Mouse (Mus musculus): ENCODE data around the gene Tmbim6.

Gene Tmbim6

DNA sequence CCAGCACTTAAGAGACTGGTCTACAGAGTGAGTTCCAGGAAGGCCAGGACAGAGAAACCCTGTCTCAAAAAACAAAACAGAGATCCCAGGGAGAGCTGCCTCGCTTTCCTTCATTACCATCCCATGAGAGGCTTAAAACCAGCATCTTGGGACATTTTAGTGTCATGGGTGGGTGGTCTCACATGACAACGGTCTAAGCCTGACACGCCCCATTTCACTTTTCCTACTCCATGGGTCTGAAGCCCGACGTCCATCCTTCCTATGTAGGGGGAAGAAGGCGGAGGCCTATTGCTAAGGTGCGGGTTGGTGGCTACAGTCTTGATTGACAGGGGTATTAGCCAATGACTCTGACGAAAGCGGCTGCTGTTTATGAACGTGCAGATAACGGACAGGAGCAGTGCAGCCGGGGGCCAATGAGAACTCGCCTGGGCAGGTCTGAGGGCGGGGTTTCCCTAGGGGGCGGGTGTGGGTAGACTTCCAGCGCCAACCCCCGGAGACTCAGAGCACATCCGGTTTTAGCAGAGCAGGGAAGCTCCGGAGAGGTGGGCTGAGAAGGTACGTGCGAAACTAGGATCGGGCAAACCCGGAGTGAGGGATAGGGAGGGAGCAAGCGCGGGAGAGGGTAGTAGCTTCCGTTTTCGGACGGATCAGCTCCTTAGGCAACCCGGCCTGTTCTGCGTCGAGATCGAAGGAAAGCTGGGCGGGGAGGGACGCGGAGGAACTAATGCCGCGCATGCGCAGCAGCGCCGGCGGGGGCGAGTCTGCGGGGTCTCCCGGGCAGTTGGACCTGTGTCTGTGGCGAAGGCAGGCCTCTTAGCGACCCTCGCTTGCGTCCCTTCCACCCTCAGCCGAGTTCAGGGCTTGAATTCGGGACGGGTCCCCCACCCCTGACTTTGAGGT is at the start of gene Tmbim6:
Gene Tmbim6, plus strand, starts transcription at position 397 of the 900 bp plus-strand sequence.
- DNase-seq, result peak; percentile 99

DNA sequence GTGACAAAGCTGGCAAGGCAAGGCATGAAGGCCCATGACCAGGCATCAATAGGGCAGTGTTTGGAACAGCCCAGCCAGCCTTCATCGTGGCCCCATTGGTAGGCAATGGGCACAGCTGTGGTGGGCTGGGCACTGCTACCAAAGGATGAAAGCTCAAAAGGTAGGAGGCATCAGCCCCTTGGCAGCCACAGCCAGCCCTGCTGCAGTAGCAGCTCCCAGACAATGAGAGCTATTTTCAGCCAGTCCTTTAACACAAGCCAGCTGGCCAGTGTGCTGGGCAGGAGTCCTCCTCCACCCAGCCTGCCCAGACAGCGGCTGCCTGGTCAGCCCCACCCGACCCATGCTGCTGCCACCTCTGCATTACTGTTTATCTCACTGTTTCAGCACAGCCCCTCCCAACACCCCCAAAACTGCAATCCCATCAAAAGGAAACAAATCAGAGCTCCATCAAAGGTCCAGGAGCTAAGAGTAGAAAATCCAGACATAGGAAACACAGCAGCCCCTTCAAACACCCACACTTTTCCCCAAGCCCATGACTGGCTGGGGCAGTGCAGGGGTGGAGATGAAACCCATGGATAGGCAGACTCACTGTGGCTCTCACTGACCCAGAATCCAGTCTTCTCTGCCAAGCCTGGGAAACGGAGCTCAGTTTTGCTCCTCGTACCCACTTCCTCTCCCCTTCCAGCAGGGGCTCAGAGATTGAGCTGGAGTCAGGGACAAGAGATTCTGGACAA is 49.1 kb upstream of the Tmbim6 start:
- DNase-seq, result peak; percentile 55

DNA sequence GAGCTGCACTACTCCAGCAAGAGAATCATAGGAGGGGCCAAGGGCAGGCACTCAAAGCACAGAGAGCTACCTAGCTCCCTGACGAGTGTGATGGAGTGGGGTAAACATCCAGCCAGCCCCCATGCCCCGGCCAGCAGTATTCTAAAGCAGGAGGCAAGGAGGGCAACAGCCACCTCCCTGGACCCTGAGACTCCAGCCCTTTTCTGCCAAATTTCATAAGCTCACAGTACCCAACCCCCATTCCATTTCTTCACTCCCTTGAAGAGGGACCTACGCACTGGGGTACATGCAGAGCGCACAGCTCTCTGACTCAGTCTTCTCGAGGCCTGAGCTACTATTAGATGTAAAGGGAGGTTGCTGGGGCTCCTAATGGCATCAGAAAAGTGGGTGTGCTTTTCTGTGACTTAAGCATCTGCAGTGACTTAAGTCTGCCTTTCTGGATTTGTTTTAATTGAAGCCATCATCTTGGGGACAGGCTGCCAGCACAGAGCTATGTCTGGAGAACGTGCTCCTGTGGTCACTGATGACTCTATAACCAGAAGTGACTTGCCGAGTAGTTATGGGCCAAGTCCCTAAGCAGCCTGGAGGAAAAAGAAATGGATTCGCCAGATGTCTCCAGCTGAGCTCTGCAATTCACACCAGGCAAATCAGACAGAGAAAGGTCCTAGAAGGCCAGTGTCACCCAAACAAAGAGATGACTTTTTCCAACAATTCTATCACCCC is 48.4 kb upstream of the Tmbim6 start:
- no peak for DNase-seq

DNA sequence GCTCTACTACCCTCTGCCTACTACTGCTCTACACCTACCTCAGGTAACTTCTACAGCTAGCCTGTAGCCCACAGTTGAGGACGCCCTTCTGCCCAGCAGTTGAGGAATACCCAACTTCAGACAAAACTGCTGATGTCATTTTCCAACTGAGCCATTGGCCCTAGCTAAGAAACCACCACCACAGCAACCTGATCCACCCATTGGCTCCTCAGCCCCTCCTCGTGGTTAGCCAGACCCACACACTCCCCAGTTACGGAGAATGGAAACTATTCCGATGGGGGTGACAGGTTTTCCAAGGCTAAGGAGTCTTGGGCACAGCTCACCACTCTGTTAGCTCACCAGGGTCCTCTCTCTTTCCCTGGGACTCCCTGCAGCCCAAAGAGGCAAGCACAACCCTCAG is 47.7 kb upstream of the Tmbim6 start:
- no peak for DNase-seq

DNA sequence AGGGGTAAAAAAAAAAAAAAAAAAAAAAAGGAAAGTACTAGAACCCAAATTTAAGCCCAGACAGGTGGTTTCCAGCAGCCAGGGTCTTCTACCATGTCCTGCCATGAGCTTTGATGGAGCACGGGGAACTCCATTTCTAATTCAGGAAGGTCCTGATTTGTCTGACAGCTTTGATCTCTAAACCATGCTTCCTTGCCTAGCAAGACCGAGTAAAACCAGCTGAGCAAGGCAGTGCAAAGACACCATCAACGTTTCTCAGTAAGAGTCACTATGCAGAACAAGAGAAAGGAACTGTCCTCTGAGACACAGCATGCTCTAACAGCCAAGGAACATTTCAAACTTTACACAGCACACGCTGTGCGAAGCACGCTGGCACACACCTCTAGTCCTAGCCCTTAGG is 41.1 kb upstream of the Tmbim6 start:
- DNase-seq, result no peak

DNA sequence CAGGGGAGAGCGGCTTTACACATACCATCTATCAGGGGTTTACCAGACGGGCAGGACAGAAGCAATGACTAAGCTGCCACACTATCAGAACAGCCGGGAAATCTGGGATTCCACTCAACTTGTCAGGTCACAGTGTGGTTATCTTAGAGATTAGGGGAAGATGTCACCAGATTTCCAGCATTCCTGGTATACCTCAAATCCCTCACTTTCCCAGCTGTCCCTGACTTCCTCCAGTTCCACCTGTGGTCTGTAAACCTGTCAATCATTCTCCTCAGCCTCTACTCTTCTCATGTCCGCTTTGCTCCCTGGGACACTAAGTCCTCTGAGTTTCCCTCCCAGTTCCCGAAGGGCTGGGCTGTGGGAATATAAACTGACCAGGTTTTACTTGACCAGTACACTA is 40.4 kb upstream of the Tmbim6 start:
- DNase-seq, result no peak

DNA sequence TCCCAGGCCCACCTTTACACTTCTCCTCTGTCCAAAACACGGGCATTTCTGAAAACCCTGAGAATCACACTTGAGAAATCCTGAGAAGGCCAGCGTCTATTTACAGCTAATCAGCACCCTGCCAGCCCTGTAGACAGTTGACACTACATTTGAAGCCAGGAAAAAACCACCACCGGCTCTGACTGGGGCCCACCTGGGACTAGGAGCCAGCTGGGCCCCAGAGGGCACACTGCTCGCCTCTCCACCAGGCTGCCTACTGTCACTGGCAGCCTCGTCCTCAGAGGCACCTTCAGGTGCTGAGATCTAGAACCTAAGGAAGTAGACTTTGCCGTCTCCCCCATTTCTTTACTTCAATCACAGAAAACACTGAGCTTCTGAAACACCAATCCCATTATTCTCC is 37.0 kb upstream of the Tmbim6 start:
- DNase-seq, result no peak

DNA sequence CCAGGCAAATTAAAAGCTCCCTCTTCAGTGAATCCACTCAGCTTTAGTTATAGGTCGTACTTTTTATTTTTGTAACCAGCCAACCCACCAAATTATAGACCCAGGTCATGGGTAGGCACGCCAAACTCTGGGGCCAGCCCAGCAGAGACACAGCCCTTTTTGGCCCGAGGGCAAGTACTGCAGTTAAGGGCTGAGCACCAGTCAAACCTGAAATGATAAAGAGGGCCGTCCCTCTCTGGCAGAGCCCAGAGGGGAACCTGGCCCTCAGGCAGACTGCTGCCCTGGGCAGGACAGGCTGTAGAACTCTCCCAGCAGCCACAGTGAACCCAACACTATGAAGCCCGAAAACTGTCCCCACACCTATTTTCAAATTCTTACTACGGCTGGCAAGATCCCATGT is 36.2 kb upstream of the Tmbim6 start:
- DNase-seq, result no peak

DNA sequence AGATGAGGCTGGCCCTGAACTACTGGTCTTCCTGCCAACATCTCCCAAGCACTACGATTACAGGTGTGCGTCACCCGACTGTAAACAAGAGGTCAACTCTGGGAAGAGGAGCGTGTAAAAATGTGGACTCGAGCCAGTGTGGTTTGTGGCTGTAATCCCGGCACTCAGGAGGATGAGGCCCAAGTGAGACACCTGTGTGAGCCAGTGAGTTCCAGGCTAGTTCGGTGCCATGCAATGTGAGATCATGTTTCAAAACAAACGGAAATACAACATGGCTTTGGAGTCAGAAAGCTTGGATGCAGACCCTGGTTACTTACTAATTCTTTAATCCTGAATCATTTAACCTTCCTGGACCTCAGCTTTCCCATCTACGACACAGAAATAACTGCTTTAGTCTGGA is 33.7 kb upstream of the Tmbim6 start:
- no peak for DNase-seq

DNA sequence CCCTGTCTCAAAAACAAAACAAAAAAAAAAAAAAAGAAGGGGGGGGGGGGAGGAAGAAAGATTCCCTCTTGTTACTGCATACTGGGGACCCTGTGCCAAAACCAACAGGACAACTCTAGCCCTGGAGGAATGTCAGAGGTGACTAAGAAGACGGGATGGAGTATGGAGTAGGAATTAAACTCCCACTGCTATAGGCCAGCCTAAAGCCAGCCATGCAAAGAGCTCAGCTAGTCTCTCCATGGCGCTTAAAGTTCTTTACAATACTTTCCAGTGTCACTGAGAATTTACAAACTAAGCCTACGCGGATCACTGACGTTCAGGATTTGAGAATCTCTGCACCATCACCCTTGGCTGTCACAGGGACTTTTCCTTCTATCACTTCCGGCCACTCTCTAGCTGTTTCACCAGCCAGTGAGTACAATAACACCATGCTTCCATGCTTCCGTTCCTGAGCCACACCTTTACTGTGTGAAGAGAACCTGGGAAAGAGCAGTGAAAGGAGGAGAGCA is 28.6 kb upstream of the Tmbim6 start:
- no peak for DNase-seq

DNA sequence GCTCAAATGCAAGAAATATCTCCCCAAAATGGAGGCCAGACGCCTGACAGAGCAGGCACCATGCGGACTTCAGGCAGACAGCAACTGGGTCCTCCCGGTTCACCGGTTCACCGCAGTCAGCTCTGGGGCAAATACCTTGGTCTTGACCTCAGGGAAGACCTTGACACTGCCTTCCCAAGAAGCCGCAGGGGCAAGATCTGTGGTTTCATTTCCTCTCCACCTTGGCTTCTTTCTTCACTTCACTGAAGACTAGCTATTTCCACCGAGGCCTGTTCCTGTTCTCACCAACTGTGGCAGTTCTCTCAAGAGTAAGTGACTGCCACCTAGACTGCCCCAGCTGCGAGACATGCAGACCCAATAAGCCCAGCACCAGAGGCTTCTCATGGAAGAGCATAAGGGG is 27.8 kb upstream of the Tmbim6 start:
- DNase-seq, result no peak

DNA sequence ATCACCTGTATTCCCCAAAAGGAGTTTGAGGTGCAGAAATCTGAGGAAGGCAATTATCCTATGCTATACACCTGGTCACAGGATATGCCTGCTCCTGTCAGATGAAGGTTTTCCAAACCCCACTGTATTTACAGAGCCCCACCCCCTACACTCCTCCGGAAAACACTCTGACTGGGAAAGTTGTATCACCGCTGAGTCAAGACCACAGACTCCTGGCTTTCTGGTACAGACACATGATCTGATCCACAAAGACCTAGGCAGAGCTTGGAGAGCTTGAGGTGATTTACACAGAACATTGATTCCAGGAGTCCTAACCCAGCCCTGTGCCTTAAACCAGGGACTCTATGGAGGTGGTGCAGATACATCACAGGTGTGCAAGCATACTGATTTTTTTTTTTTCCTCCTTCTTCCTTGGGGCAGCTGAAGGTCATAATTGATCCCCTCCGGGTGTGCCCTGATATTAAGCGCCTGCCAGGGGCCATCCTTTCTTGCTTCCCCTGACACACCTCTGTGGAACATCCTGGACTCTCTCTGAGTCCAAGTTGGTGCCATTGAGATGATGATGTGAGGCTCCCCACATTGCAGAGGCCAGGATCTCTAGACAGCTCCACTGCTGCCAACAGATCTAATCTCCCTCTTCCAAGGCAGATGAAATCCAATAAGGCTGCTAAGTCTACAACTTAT is 24.0 kb upstream of the Tmbim6 start:
- DNase-seq, result no peak

DNA sequence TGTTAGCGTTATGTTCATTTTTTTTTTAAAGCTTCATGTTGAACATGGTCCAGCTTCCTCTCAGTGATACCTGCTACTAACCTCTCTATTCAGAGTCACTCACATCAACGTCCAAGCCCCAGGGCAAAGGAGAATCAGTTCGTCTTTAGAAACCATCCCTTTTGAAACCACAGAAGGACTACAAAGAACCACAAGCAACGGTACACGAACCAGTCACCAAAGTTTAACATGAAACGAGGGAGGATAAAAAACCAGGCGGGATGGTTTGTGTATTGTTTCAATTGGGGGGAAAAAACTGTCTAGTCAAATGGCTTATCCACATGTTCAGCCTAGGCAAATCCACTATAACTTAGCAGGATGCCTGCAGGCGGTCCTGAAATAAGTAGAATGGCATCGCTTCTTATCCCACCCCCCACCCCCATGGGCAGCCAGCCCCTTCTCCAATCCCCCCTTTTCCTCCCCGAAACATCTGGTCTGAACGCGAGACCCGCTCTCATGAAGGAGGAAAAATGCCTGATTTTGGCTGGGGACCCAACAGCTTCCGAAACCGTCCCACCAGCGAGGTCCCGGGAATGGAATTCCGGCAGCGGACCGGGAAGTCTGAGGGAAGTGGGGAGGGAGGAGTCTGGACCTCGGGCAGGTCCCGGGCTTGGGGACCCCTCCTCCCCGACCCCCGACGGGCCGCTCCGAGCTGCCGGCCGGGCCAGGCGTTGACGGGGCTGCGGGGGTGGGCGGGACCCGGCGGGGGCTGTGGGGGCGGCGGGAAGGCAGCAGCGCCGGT is 23.1 kb upstream of the Tmbim6 start:
- peak; percentile 78 for DNase-seq

DNA sequence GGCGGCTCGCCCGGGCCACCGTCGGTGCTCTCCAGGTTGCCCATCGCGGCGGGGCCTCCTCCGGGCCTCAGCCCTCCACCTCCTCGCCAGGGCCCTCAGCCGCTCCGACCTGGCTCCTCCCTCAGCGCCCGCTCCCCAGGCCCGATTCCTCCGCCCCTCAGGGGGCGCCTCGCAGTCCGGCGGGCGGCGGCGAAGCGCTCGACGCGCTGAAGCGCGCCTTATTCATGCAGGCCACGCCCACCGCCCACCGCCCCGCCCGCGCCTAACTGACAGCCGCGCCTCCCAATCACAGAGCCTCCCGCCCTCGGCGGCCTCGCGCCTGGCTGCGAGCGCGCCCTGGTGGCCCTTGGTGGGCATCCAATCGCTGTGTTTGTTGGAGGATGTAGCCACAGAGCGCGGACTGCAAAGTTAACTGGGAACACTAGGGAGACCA is 22.4 kb upstream of the Tmbim6 start, which contains the start of gene Fmnl3:
Gene Fmnl3, minus strand, starts transcription at position 224 of the 433 bp plus-strand sequence.
- peak; percentile 99 for DNase-seq

DNA sequence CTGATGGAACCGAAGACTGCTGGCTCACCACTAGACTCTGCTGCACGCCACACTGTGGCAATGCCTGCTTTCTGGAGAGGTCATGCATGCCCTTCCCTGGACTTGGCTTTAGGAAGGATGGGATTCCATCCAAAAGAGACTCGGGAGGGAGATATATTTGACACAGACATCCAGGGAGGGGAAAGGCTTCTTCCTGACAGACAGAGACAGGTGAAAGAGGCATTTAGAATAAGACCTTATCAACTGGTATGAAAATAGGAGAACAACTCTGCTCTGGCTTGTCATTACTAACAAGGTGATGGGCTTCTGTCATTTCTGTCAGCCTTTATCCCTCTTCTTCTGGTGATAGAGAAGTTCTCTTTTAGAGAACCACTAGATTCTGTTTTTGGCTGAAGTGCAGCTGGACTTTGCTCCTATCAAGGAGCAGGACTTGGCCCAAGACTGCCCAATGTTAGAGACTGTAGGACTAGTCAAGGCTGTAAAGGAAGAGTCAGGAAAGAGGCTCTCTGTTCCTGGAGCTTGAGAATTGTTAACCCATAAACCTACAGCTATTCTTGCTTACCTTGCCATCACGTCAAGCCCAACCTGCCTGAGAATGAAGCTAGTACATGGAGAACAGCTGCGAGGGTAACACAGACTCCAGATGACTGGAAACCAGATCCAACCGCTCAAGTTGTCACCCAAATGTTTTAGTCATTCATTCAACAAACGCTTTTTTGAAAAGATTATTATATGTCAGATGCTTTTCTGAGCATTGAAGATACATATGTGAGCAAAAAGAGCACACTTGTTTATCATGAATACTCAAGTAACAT is 20.9 kb upstream of the Tmbim6 start:
- DNase-seq, result no peak

DNA sequence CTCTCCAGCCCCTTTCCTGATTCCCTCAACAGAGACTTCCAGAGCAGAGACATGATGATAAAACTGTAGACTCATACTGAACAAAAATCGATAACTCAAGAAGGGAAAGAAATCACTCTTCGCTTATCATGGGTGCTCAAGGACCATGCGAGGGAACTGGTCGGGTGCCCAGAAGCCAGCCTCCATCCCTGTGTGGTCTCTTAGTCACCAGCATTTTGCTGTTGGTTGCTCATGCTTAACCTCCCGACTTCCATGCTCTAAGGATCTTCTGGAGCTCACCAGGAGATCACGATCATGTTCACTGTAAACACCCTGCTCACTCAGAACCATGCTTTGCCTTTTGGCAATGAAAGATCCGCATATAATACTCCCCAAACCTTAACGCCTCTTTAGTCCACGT is 19.9 kb upstream of the Tmbim6 start:
- DNase-seq, result no peak

DNA sequence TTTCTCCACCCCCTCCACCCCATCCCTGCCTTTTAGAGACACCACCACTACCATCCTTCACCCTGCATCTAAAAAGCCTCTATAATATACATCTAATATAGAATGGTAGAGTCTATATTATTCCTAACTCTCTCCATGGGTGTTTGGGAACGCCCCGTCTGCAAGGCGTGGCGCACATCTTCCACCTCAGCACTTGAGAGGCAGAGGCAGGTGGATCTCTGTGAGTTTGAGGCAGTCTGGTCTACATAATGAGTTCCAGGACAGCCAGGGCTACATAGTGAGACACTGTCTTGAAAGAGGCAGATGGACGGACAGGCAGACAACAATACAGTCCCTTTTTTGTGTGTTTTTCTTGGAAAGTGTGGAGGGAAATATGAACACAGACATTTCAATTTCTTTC is 17.6 kb upstream of the Tmbim6 start:
- DNase-seq, result no peak

DNA sequence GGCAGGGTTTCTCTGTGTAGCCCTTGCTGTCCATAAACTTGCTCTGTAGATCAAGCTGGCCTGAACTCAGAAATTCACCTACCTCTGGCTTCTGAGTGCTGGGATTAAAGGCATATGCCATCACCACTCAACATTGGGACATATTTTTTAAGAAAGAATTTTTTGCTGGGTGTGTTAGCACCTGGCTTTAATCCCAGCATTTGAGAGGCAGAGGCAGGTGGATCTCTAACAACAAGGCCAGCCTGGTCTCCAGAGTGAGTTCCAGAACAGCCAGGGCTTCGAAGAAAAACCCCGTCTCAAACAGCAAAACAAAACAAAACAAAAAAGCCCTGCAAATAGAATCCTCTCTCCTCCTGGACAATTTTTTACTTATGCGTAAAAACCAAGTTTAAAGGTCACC is 17.1 kb upstream of the Tmbim6 start:
- no peak for DNase-seq

DNA sequence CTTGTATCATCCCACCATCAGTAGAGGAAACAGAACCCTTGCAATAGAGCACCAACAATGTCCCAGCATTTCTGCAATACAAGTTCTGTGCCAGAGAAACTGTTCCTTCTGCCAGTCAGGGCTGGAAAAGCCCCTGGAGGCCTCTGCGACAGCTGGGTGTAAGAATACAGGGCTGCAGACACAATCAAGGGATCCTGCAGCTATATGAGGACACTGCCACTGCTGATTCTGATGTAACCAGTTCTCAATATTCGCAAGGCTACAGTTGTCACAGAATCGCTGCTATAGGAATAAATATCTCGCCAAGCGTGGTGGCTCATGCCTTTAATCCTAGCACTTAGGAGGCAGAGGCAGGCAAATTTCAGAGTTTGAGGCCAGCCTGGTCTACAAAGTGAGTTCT is 16.4 kb upstream of the Tmbim6 start:
- DNase-seq, result no peak

DNA sequence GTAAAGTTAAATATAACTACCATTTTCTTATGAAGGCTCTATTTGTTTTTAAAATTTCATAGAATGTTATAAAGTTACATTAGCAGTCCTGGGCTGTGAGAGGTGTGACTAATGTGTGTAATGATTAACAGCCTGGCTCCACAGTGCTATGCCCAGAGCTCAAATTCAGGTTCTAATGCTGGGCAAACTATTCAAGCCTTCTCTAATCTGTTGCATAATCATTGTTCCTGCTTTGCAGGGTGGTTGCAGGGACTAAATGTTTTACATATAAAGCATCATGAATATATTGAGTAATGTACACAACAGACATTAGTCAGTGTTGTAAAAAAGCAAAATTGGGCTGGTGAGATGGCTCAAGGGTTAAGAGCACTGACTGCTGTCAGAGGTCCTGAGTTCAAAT is 9.8 kb upstream of the Tmbim6 start:
- DNase-seq, result no peak

DNA sequence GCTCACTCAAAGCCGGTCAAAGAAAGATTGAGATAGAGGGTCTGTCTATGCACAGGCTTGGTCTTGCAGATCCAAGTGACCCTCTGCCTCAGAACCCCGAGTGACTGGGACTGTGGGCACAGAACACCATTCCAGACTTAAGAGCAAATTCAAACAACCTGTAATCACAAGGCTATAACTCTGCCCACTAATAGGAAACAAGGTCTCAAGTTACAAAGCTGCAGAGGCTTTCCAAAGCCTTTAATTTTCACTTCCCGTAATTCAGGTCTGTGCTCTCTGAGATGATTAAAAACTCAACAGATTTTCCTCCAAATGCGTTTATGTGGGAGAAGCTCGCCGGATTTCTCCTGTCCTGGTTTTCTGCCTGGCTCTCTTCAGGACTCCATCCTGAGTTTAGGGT is 8.6 kb upstream of the Tmbim6 start:
- DNase-seq, result no peak

All from kidney, postnatal 10 days (tissue).